Mouse (Mus musculus) v-Abl transformed pro-B cells (cell line): ENCODE measurements at regions not wholly inside any gene's neighbourhood (a gene's known extent, or its start where the extent isn't known, plus 50 kb on each side); places are given as distances from the start of the nearest gene placed in this dataset.

Source experiments
- in situ Hi-C, 2 experiments: fragments of 400-800 bp; cut with MboI; formaldehyde crosslinking; loops; one replicate each; pipeline ENCODE4 v1.15.1; 2025; ENCODE audit not compliant: unreplicated experiment in 2 of 2

GRCm38 (mm10) chr9:15175866-15176265, 63.0 kb upstream of the Vstm5 start:
- in situ Hi-C loops = no loop called here

GRCm38 (mm10) chr9:15175412-15175811, 63.4 kb upstream of the Vstm5 start:
- in situ Hi-C loops = no loop called here

- in situ Hi-C loops = loop anchor here in 1 of 2 experiments (5.0 kb wide), 1 partner anchor 399 kb away; the partner anchor contains the start of gene 1700012B09Rik
Measured at GRCm38 (mm10) chr9:15170911-15171310, 59.0 kb upstream of the Hephl1 start.

GRCm38 (mm10) chr9:15169714-15170113, 57.8 kb upstream of the Hephl1 start:
- in situ Hi-C loops = loop anchor here (5.0 to 10.0 kb wide), 2 partner anchors 395 to 397 kb away; partner anchors contain the start of gene 1700012B09Rik (in 2 of the 2)

- in situ Hi-C loops = loop anchor here in 1 of 2 experiments (10.0 kb wide), 1 partner anchor 394 kb away; the partner anchor contains the start of gene 1700012B09Rik
Measured at GRCm38 (mm10) chr9:15168961-15169360, 57.1 kb upstream of the Hephl1 start.

- in situ Hi-C loops = loop anchor here in 1 of 2 experiments (10.0 kb wide), 1 partner anchor 392 kb away; the partner anchor contains the start of gene 1700012B09Rik
Measured at GRCm38 (mm10) chr9:15166896-15167295, 55.0 kb upstream of the Hephl1 start.

- in situ Hi-C loops = loop anchor here in 1 of 2 experiments (10.0 kb wide), 1 partner anchor 392 kb away; the partner anchor contains the start of gene 1700012B09Rik
Measured at GRCm38 (mm10) chr9:15166476-15166875, 54.6 kb upstream of the Hephl1 start.
